Mouse (Mus musculus) forebrain, embryonic 14.5 days (tissue): Measurements from ENCODE around the gene Wnt6. TPM values are rescaled to one million over a fixed set of nuclear protein-coding genes. Genes with fewer than 3 reads are reported as not detected.

ENCODE experiments used
- ATAC-seq: fragments of 200-750 bp; cut with Nextera tagmentation; 2 replicates; pipeline ENCODE4 v1.8.0; 2017; ENCODE audit warnings: mild to moderate bottlenecking, moderate library complexity
- DNase-seq: peaks from one replicate; pipeline ENCODE4 v3.0.0-alpha.2; 2015; ENCODE audit warnings: low spot score
- H3K27ac ChIP-seq: fragments of 300-500 bp; sonication (generic); 2 replicates; pipeline ENCODE4 v1.5.1; 2014; ENCODE audit warnings: low read depth, mild to moderate bottlenecking, control low read depth, low read length, moderate library complexity
- H3K27me3 ChIP-seq: fragments of 300-500 bp; sonication (generic); replicated peaks from 2 replicates; pipeline ENCODE4 v1.6.1; 2014; ENCODE audit warnings: low read length, control low read depth, mixed read lengths; ENCODE audit not compliant: control insufficient read depth, insufficient read depth
- H3K36me3 ChIP-seq: fragments of 300-500 bp; sonication (generic); 2 replicates; pipeline ENCODE4 v1.6.1; 2014; ENCODE audit warnings: low read length, control low read depth; ENCODE audit not compliant: control insufficient read depth, insufficient read depth
- H3K4me1 ChIP-seq: fragments of 300-500 bp; sonication (generic); 2 replicates; pipeline ENCODE4 v1.6.1; 2014; ENCODE audit warnings: antibody characterized with exemption, low read length, control low read depth; ENCODE audit not compliant: control insufficient read depth, insufficient read depth
- H3K4me2 ChIP-seq: fragments of 300-500 bp; sonication (generic); 2 replicates; pipeline ENCODE4 v1.6.1; 2014; ENCODE audit warnings: mild to moderate bottlenecking, control low read depth, low read length
- H3K4me3 ChIP-seq: fragments of 300-500 bp; sonication (generic); 2 replicates; pipeline ENCODE4 v1.5.1; 2014; ENCODE audit warnings: low read depth, low read length, control low read depth
- H3K9ac ChIP-seq: fragments of 300-500 bp; sonication (generic); 2 replicates; pipeline ENCODE4 v1.6.1; 2014; ENCODE audit warnings: mild to moderate bottlenecking, low read length, control low read depth, moderate library complexity
- H3K9me3 ChIP-seq: fragments of 300-500 bp; sonication (generic); replicated peaks from 2 replicates; pipeline ENCODE4 v1.6.1; 2016; ENCODE audit warnings: low read length, control low read depth, mixed read lengths; ENCODE audit not compliant: control insufficient read depth
- WGBS: fragments of 180-500 bp; shearing (Covaris S2); extraction: QIAGEN DNeasy Blood & Tissue Kit; methylation state at CpG from one replicate; pipeline ENCODE4 v1.1.7; 2014; 5-methylcytosine and 5-hydroxymethylcytosine counted together
- polyA plus RNA-seq: library from polyadenylated mRNA; unstranded; fragments of >200 nt; fragmentation: Nextera tagmentation; extraction: Ambion mirVana; gene quantifications from 2 replicates; pipeline ENCODE4 v1.2.1, GENCODE M21; 2014

Gene Wnt6
- polyA plus RNA-seq, 1 experiment from 2014 or later = 1.3 TPM

GRCm38 (mm10) chr1:74782045-74782444 lies 10.4 kb downstream of the Wnt6 start:
- no peaks in the 10 kb centered on the region; the same call in 1 of the 2 replicates for H3K9me3 ChIP-seq
- DNase-seq (no peak), ATAC-seq (no peak)
- H3K27me3 ChIP-seq = peaks cover 88% of the 10 kb centered on the region
- no peaks in the 10 kb centered on the region for H3K36me3 ChIP-seq
- no peak overlapping the region for H3K27ac ChIP-seq
- H3K4me2 ChIP-seq = no peak overlapping the region
- no peak overlapping the region for H3K9ac ChIP-seq
- H3K4me1 ChIP-seq = peaks cover 3% of the 10 kb centered on the region; the same call in 1 of the 2 replicates
- WGBS = 11% methylated on average over 14 of the region's 14 CpGs
- no peak overlapping the region for H3K4me3 ChIP-seq

GRCm38 (mm10) chr1:74783554-74783953 lies 11.9 kb downstream of the Wnt6 start:
- Histone ChIP-seq H3K36me3 (no peaks in the 10 kb centered on the region), H3K4me1 (peaks cover 3% of the 10 kb centered on the region; the same call in 1 of the 2 replicates), H3K27ac (no peak overlapping the region), H3K4me3 (peak overlapping the region; percentile 40), H3K9ac (no peak overlapping the region), H3K27me3 (peaks cover 82% of the 10 kb centered on the region), H3K9me3 (no peaks in the 10 kb centered on the region; the same call in 1 of the 2 replicates), H3K4me2 (peak overlapping the region; percentile 72)
- 2% methylated on average over 13 of the region's 13 CpGs for WGBS
- DNase-seq (no peak), ATAC-seq (peak; percentile 40; the same call in 1 of the 2 replicates)

GRCm38 (mm10) chr1:74784041-74784759 lies 12.5 kb downstream of the Wnt6 start:
- ATAC-seq = peak; percentile 43; the same call in 1 of the 2 replicates
- H3K9ac ChIP-seq = peak overlapping the region; percentile 45
- WGBS = under 1% methylated on average over 67 of the region's 67 CpGs
- H3K4me3 ChIP-seq = peak overlapping the region; percentile 40
- no peak overlapping the region for H3K27ac ChIP-seq
- peak overlapping the region; percentile 72 for H3K4me2 ChIP-seq
- peaks cover 3% of the 10 kb centered on the region; the same call in 1 of the 2 replicates for H3K4me1 ChIP-seq
- no peaks in the 10 kb centered on the region for H3K36me3 ChIP-seq
- no peaks in the 10 kb centered on the region; the same call in 1 of the 2 replicates for H3K9me3 ChIP-seq
- peak; percentile 57 for DNase-seq
- H3K27me3 ChIP-seq = peaks cover 82% of the 10 kb centered on the region

GRCm38 (mm10) chr1:74787846-74788245 lies 16.2 kb downstream of the Wnt6 start:
- H3K4me1 ChIP-seq = peaks cover 7% of the 10 kb centered on the region; the same call in 1 of the 2 replicates
- no peaks in the 10 kb centered on the region for H3K36me3 ChIP-seq
- peak; percentile 86 for DNase-seq
- no peaks in the 10 kb centered on the region; the same call in 1 of the 2 replicates for H3K9me3 ChIP-seq
- H3K27ac ChIP-seq = no peak overlapping the region
- H3K9ac ChIP-seq = no peak overlapping the region
- WGBS = 7% methylated on average over 7 of the region's 7 CpGs
- no peak overlapping the region for H3K4me3 ChIP-seq
- no peak overlapping the region for H3K4me2 ChIP-seq
- ATAC-seq = peak; percentile 51; the same call in 1 of the 2 replicates
- peaks cover 87% of the 10 kb centered on the region for H3K27me3 ChIP-seq

- no peak overlapping the region for H3K27ac ChIP-seq
- 12% methylated on average over 6 of the region's 6 CpGs for WGBS
- no peaks in the 10 kb centered on the region; the same call in 1 of the 2 replicates for H3K9me3 ChIP-seq
- H3K27me3 ChIP-seq = peaks cover 87% of the 10 kb centered on the region
- ATAC-seq = no peak
- H3K36me3 ChIP-seq = no peaks in the 10 kb centered on the region
- no peak overlapping the region for H3K4me3 ChIP-seq
- H3K4me2 ChIP-seq = no peak overlapping the region
- DNase-seq = no peak
- no peak overlapping the region for H3K9ac ChIP-seq
- peaks cover 7% of the 10 kb centered on the region; the same call in 1 of the 2 replicates for H3K4me1 ChIP-seq
These were observed 17.0 kb downstream of the Wnt6 start for GRCm38 (mm10) chr1:74788603-74789176.

GRCm38 (mm10) chr1:74790095-74790494 lies 18.4 kb downstream of the Wnt6 start:
- no peak overlapping the region for H3K4me2 ChIP-seq
- 2% methylated on average over 3 of the region's 3 CpGs for WGBS

GRCm38 (mm10) chr1:74791249-74791648 lies 19.6 kb downstream of the Wnt6 start, which contains the start of gene Wnt10a:
TSS of gene Wnt10a (plus strand) at chr1:74791516.
- DNase-seq = no peak
- H3K36me3 ChIP-seq = no peaks in the 10 kb centered on the region
- peaks cover 88% of the 10 kb centered on the region for H3K27me3 ChIP-seq
- peak within 1 kb of the TSS; percentile 22 for H3K4me3 ChIP-seq
- H3K9ac ChIP-seq = no peak within 1 kb of the TSS
- no peak; the same call in 1 of the 2 replicates for ATAC-seq
- H3K9me3 ChIP-seq = no peaks in the 10 kb centered on the region
- no peak within 1 kb of the TSS for H3K27ac ChIP-seq
- H3K4me1 ChIP-seq = peaks cover 10% of the 10 kb centered on the region
- peak within 1 kb of the TSS; percentile 45 for H3K4me2 ChIP-seq
- 0% methylated on average over 7 of the region's 11 CpGs for WGBS

More at GRCm38 (mm10) chr1:74790095-74790494, 18.4 kb downstream of the Wnt6 start:
- no peak overlapping the region for H3K4me3 ChIP-seq
- peaks cover 10% of the 10 kb centered on the region; the same call in 1 of the 2 replicates for H3K4me1 ChIP-seq
- DNase-seq = no peak
- no peak overlapping the region for H3K9ac ChIP-seq
- no peaks in the 10 kb centered on the region; the same call in 1 of the 2 replicates for H3K9me3 ChIP-seq
- H3K36me3 ChIP-seq = no peaks in the 10 kb centered on the region
- no peak for ATAC-seq
- no peak overlapping the region for H3K27ac ChIP-seq
- peaks cover 87% of the 10 kb centered on the region for H3K27me3 ChIP-seq

- H3K9me3 ChIP-seq = no peaks in the 10 kb centered on the region
- H3K9ac ChIP-seq = no peak overlapping the region
- DNase-seq = no peak
- WGBS = 7% methylated on average over 19 of the region's 19 CpGs
- H3K27me3 ChIP-seq = peaks cover 81% of the 10 kb centered on the region
- no peaks in the 10 kb centered on the region for H3K36me3 ChIP-seq
- no peak for ATAC-seq
- H3K27ac ChIP-seq = no peak overlapping the region
- peaks cover 20% of the 10 kb centered on the region for H3K4me1 ChIP-seq
- no peak overlapping the region for H3K4me3 ChIP-seq
- no peak overlapping the region for H3K4me2 ChIP-seq
These were observed 21.4 kb downstream of the Wnt6 start for GRCm38 (mm10) chr1:74792831-74793660.
